Mouse (Mus musculus): ENCODE results near the gene Gm26602. TPM values are rescaled to one million over a fixed set of nuclear protein-coding genes. Genes with fewer than 3 reads are reported as not detected.

Gene Gm26602
- polyA plus RNA-seq, 1 experiment from 2014 or later, result 33.6 TPM

DNA sequence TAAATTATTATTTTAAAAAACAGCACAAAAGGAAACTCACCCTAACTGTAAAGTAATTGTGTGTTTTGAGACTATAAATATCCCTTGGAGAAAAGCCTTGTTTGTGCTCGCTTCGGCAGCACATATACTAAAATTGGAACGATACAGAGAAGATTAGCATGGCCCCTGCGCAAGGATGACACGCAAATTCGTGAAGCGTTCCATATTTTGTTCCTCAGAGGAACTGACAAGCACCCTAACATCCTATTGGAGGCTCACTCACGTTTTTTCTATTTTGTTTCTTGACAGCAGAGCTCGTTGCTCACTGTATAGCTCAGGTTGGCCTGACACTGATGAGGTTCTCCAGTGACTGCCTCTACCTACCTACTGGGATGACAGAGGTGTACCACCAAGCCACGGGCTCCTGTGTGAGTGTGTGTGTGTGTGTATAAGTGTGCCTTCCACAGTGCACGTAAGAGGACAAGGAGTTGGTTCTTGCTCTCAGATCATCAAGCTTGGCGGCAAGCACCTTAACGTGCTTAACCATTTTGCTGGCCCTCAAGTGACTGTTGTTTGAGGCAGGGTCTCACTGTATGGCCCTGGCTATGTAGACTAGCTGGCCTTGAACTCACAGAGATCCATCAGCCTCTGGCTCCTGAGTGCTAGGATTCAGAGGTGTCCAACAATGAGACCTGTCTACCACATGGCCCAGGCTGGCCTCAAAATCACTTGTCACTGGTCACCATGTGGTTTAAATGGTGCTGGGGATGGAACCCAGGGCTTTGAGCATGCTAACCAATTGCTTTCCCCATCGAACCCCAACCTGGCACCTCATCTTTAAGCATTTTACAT, 1.3 kb upstream of the Gm26602 start:
- Histone ChIP-seq H3K36me3 (ENCODE audit: poor library complexity, severe bottlenecking) (peaks cover 50% of the 10 kb centered on the region), H3K9me3 (replicated peaks) (no peaks in the 10 kb centered on the region), H3K4me3 (peak overlapping the region; percentile 68; the same call in 1 of the 2 replicates), H3K4me2 (peak overlapping the region; percentile 46), H3K27me3 (no peaks in the 10 kb centered on the region), H3K4me1 (peaks cover 18% of the 10 kb centered on the region), H3K27ac (peak overlapping the region; percentile 82), H3K9ac (peak overlapping the region; percentile 89)
- 24% methylated on average over 14 of the region's 14 CpGs for WGBS
- ATAC-seq, result peak; percentile 66

DNA sequence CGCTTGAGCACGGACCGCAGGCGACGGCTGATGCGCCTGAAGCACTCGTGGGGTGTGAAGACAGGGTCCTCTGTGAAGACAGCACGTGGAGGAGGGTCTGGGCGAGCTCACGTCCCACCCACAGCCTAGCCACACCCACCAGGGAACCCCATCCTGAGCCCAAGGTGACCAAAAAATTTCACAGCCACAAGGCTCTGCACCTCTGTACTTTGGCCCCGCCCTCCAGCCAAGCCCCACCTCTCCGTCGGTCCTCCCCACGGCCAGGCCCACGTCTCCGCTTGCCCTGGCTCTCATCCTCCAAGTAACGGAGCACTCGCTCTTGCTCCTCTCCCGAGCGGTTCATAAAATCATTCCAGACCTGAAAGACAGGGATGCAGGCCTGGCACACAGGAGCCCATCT, 1.8 kb downstream of the Gm26602 start:
- Histone ChIP-seq H3K4me2 (no peak overlapping the region), H3K9me3 (replicated peaks) (no peaks in the 10 kb centered on the region), H3K27me3 (peaks cover 3% of the 10 kb centered on the region), H3K4me3 (no peak overlapping the region), H3K27ac (no peak overlapping the region), H3K36me3 (ENCODE audit: poor library complexity, severe bottlenecking) (peaks cover 25% of the 10 kb centered on the region), H3K9ac (no peak overlapping the region), H3K4me1 (peaks cover 41% of the 10 kb centered on the region)
- WGBS, result 70% methylated on average over 20 of the region's 20 CpGs
- no peak for ATAC-seq

DNA sequence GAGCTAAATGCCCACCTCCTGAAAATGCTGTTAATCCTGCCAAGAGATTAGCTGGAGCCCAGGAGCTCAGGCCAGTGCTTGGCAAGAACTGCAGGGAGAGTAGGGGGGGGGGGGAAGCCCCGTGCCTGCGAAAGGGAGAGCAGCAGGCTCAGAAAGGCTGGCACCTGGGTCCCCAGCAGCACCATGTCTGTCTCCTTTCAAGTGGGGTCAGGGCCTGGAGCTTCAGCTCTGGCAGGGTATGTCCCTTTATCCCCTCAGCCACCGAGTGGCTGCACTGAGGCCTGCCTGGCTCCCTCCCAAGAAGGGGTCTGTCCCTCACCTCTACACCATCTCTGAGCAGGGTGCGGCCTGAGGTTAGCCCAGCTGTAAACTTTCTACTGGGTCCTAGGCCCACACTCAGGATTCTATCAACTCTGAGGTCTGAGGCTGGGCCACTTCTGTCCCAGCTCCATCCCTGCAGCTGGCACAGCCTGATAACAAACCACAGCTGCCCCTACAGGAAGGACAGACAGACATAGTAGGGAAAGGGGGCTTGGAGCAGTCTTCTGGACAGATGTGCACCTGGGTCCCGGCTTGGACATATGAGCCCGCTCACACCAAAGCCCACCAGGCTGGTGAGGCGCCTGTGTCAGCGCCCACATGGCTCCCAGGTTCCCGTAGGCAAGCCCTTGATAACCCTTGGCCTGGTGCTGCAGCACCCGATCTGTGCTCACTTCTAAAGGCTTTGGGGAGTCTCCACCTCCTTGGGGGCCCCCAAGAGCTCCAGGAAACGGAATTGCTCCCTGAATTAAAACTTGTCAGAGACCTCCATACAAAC, 3.7 kb downstream of the Gm26602 start:
- peaks cover 22% of the 10 kb centered on the region for H3K27me3 ChIP-seq
- H3K9me3 ChIP-seq (replicated peaks), result no peaks in the 10 kb centered on the region
- peak overlapping the region; percentile 45 for H3K27ac ChIP-seq
- H3K4me3 ChIP-seq, result no peak overlapping the region
- peaks cover 41% of the 10 kb centered on the region for H3K4me1 ChIP-seq
- ATAC-seq, result no peak
- H3K9ac ChIP-seq, result peak overlapping the region; percentile 45
- WGBS, result 58% methylated on average over 11 of the region's 11 CpGs
- H3K4me2 ChIP-seq, result peak overlapping the region; percentile 16; the same call in 1 of the 2 replicates
- peaks cover 25% of the 10 kb centered on the region for H3K36me3 ChIP-seq (ENCODE audit: poor library complexity, severe bottlenecking)

DNA sequence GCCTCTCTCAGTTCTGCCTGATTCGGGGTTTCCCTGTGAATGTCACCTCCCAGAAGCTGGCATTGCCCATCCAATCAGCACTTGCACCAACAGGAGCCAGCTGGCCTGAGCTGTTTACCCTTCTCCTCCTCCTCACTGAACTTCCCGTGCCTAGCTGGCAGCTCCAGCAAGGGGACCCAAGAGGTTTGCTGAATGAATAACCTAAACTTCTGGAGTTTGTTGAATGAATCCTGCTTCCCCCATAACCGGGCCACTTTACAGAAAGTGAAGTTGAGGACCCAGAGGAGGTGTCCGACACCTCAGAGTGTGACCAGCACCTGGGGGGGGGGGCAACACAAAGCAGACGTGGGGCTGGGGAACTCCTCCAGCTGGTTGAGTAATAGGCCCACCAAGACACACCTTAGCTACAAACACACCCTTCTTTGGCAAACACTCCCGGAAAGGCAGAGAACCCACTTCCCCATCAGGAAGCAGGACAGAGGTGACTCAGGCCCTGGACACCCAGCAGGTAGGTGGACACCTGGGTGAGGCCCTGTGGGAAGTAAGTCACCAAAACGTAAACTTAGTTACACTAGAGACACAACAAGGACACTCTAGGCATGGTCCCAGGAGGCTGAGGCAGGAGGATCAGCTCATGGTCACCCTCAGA, 4.4 kb downstream of the Gm26602 start:
- no peak for ATAC-seq
- H3K36me3 ChIP-seq (ENCODE audit: poor library complexity, severe bottlenecking), result peaks cover 25% of the 10 kb centered on the region
- peak overlapping the region; percentile 45 for H3K9ac ChIP-seq
- peaks cover 29% of the 10 kb centered on the region for H3K27me3 ChIP-seq
- H3K4me3 ChIP-seq, result no peak overlapping the region
- H3K9me3 ChIP-seq (replicated peaks), result no peaks in the 10 kb centered on the region
- H3K4me1 ChIP-seq, result peaks cover 37% of the 10 kb centered on the region
- WGBS, result 77% methylated on average over 7 of the region's 7 CpGs
- H3K27ac ChIP-seq, result no peak overlapping the region
- peak overlapping the region; percentile 98 for H3K4me2 ChIP-seq

DNA sequence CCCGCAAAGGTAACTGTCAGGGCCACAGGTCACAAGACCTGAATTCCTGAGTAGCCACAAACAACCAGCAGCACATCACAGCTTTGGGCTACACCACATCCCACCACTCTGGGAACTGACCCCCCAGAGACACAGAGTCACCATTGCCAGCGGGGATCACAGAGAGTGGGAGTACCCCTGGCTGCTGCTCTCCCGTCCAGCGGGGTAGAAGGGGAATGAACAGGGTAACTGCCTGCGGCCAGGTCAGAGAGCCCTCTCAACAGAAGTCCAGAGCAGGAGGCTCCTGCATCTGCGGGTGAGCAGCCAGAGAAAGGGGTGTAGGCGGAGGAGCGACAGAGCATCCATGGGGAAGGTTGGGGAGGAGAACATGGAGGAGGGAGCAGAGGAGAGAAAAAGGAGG, 5.4 kb downstream of the Gm26602 start:
- H3K9me3 ChIP-seq (replicated peaks), result no peaks in the 10 kb centered on the region
- peaks cover 46% of the 10 kb centered on the region for H3K4me1 ChIP-seq
- peaks cover 19% of the 10 kb centered on the region for H3K36me3 ChIP-seq (ENCODE audit: poor library complexity, severe bottlenecking)
- H3K4me3 ChIP-seq, result peak overlapping the region; percentile 82
- H3K27ac ChIP-seq, result no peak overlapping the region; the same call in 1 of the 2 replicates
- ATAC-seq, result no peak
- 8% methylated on average over 8 of the region's 8 CpGs for WGBS
- peak overlapping the region; percentile 98 for H3K4me2 ChIP-seq
- H3K9ac ChIP-seq, result peak overlapping the region; percentile 98
- H3K27me3 ChIP-seq, result peaks cover 39% of the 10 kb centered on the region

DNA sequence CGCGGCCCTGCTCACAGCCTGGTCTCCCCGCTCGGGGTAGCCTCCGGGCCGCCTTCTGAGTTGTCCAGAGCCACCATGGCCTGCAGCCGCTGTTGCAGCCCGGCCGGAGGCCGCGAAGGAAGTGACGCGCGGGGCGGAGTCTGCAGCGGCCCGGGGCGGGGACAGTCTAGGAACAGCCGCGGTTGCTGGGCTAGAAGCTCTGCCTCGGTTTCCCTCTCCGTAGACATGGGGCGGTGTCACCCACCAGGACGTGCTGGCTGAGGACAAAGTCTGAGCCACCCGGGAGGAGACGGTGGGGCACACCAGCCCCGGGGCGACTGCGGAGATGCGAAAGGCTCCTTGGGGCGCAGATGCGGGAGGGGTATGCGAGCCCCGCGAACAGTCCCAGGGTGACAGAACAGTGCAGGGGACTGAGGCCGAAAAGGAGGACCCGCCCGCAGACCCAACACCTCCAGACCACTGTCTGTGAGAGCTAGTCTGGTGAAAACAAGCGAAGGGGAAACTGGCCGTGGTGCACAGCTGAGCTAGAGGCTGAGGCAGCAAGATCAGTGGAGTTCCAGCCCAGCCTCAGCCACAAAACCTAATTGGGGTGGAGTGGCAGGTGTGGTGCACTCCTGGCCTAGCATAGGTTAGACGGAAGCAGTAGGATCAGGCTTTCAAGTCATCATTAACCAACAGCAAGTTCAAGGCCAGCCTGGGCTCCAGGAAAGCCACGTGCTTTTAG, 6.3 kb downstream of the Gm26602 start, which contains the start of gene Kiss1r:
Gene Kiss1r, plus strand, starts transcription at position 164 of the 724 bp plus-strand sequence.
- peaks cover 10% of the 10 kb centered on the region for H3K36me3 ChIP-seq (ENCODE audit: poor library complexity, severe bottlenecking)
- H3K27me3 ChIP-seq, result peaks cover 48% of the 10 kb centered on the region
- H3K4me3 ChIP-seq, result peak within 1 kb of the TSS; percentile 82
- peaks cover 53% of the 10 kb centered on the region for H3K4me1 ChIP-seq
- peak within 1 kb of the TSS; percentile 98 for H3K9ac ChIP-seq
- H3K27ac ChIP-seq, result peak within 1 kb of the TSS; percentile 51; the same call in 1 of the 2 replicates
- 2% methylated on average over 41 of the region's 42 CpGs for WGBS
- H3K9me3 ChIP-seq (replicated peaks), result no peaks in the 10 kb centered on the region
- ATAC-seq, result peak; percentile 90
- H3K4me2 ChIP-seq, result peak within 1 kb of the TSS; percentile 98

DNA sequence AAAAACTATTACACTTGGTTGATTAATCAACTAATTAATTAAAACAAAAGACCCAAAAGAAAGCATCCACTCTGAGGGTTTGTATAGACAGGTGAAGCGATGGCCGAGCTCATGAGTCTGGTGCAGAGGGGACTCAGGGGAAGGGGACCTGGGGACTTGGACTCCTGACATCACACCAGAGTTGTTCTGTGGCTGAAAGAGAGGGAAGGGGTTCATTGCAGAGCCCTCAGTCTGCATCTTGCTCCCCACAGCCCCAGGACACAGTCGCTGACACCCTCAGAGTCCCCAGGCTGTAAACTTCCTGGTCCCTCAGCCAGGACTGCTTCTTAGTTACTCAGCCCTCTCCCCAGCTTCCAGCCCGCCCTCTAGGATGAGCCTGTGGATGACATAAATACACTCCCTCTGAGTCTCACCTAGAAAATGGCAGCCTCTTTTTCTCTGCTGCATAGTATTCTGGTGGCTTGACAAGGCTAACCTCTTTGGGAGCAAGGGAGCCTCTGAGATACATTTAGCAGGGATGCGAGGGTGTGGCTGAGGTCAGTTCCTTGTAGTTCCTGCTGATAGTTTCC, 7.0 kb downstream of the Gm26602 start:
- Histone ChIP-seq H3K4me2 (peak overlapping the region; percentile 98), H3K4me3 (peak overlapping the region; percentile 82; the same call in 1 of the 2 replicates), H3K36me3 (ENCODE audit: poor library complexity, severe bottlenecking) (peaks cover 5% of the 10 kb centered on the region; the same call in 1 of the 2 replicates), H3K27ac (no peak overlapping the region), H3K9ac (no peak overlapping the region), H3K9me3 (replicated peaks) (no peaks in the 10 kb centered on the region), H3K27me3 (peaks cover 55% of the 10 kb centered on the region), H3K4me1 (peaks cover 53% of the 10 kb centered on the region)
- WGBS, result 55% methylated on average over 5 of the region's 5 CpGs
- no peak for ATAC-seq

DNA sequence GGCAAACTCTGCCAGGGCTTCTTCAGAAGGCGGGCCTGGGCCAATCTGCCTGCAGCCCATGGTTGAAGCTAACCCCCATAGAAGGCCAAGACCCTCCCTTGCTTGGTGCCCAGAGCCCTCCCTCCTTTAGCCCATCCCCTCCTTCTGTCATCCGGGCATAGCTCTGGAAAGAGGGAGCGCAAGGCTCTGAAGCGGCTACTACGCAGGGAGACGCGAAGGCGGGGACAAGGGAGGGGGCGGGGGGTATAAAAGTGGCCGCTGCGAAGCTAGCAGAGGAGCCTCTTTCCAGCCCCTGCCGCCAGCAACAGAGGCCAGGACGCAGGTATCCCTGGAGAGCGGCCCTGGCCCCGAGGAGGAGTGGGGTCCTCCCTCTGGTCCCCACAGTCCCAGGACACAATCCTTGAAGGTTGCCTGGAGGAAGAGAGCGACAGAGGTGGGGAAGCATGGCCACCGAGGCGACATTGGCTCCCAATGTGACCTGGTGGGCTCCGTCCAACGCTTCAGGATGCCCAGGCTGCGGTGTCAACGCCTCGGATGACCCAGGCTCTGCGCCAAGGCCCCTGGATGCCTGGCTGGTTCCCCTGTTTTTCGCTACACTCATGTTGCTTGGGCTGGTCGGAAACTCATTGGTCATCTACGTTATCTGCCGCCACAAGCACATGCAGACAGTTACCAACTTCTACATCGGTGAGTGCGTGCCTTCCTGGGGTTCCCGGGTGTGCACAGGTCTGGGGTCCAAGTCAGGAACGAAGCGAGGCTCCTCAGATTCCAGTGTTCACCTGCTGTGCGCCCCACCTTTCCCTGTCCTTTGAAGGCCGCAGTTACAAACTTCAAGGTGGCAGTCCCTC, 7.8 kb downstream of the Gm26602 start:
- no peaks in the 10 kb centered on the region for H3K9me3 ChIP-seq (replicated peaks)
- H3K9ac ChIP-seq, result peak overlapping the region; percentile 2; the same call in 1 of the 2 replicates
- H3K4me1 ChIP-seq, result peaks cover 53% of the 10 kb centered on the region
- H3K4me2 ChIP-seq, result peak overlapping the region; percentile 16
- WGBS, result 3% methylated on average over 35 of the region's 35 CpGs
- no peak overlapping the region for H3K27ac ChIP-seq
- peak overlapping the region; percentile 15; the same call in 1 of the 2 replicates for H3K4me3 ChIP-seq
- H3K36me3 ChIP-seq (ENCODE audit: poor library complexity, severe bottlenecking), result peaks cover under 1% of the 10 kb centered on the region; the same call in 1 of the 2 replicates
- peaks cover 63% of the 10 kb centered on the region for H3K27me3 ChIP-seq
- ATAC-seq, result no peak

DNA sequence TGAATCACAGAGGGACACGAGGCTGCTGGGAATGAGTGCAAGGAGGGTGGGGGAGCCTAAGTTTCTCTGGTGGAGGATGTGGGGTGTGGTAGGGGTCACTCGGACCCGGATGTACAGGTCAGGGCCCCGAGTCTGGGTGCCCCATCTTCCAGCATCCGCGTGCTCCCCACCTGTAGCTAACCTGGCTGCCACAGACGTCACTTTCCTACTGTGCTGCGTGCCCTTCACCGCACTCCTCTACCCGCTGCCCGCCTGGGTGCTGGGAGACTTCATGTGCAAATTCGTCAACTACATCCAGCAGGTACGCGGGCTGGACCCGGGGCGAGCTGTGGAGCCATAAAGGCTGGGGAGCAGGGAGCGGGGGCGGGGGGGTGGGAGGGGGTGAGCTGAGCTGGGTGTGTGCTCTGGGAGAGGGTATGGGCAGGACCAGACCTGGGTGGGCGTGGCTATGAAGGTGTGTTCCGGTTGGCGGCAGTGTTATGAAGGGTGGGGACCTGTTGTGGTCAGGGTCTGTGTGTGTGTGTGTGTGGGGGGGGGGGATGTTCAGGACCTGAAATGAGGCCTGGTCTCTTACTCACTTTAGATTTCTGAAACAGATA, 8.7 kb downstream of the Gm26602 start:
- no peak overlapping the region for H3K27ac ChIP-seq
- no peak overlapping the region for H3K9ac ChIP-seq
- ATAC-seq, result no peak
- no peaks in the 10 kb centered on the region for H3K36me3 ChIP-seq (ENCODE audit: poor library complexity, severe bottlenecking)
- H3K9me3 ChIP-seq (replicated peaks), result no peaks in the 10 kb centered on the region
- peaks cover 72% of the 10 kb centered on the region for H3K27me3 ChIP-seq
- peaks cover 47% of the 10 kb centered on the region for H3K4me1 ChIP-seq
- 0 out of 2 replicates have a peak overlapping the region, but pooled peaks have one; percentile 3 for H3K4me3 ChIP-seq
- 3% methylated on average over 21 of the region's 21 CpGs for WGBS
- H3K4me2 ChIP-seq, result no peak overlapping the region
